Mouse (Mus musculus) embryonic facial prominence, embryonic 14.5 days (tissue): ENCODE results near the gene Card14. TPM values are rescaled to one million over a fixed set of nuclear protein-coding genes. Genes with fewer than 3 reads are reported as not detected.

Experiments used
- ATAC-seq: fragments of 200-750 bp; cut with Nextera tagmentation; 2 replicates; pipeline ENCODE4 v1.8.0; 2017; ENCODE audit warnings: low read depth, moderate number of reproducible peaks, moderate TSS enrichment
- DNase-seq: peaks from one replicate; pipeline ENCODE4 v3.0.0-alpha.2; 2015; ENCODE audit warnings: low spot score
- H3K27ac ChIP-seq: fragments of 300-500 bp; sonication (generic); replicated peaks from 2 replicates; pipeline ENCODE4 v1.5.1; 2014; ENCODE audit warnings: low read depth, mild to moderate bottlenecking, low read length, moderate library complexity
- H3K27me3 ChIP-seq: fragments of 300-500 bp; sonication (generic); replicated peaks from 2 replicates; pipeline ENCODE4 v1.6.1; 2014; ENCODE audit warnings: low read length; ENCODE audit not compliant: control insufficient read depth, insufficient read depth
- H3K36me3 ChIP-seq: fragments of 300-500 bp; sonication (generic); 2 replicates; pipeline ENCODE4 v1.6.1; 2014; ENCODE audit warnings: low read length, mixed read lengths; ENCODE audit not compliant: control insufficient read depth, insufficient read depth
- H3K4me1 ChIP-seq: fragments of 300-500 bp; sonication (generic); 2 replicates; pipeline ENCODE4 v1.6.1; 2014; ENCODE audit warnings: antibody characterized with exemption, low read length; ENCODE audit not compliant: control insufficient read depth, insufficient read depth
- H3K4me2 ChIP-seq: fragments of 300-500 bp; sonication (generic); 2 replicates; pipeline ENCODE4 v1.6.1; 2014; ENCODE audit warnings: low read depth, mild to moderate bottlenecking, low read length, moderate library complexity, mixed read lengths
- H3K4me3 ChIP-seq: fragments of 300-500 bp; sonication (generic); 2 replicates; pipeline ENCODE4 v1.5.1; 2014; ENCODE audit warnings: low read depth, mild to moderate bottlenecking, low read length
- H3K9ac ChIP-seq: fragments of 300-500 bp; sonication (generic); 2 replicates; pipeline ENCODE4 v1.6.1; 2014; ENCODE audit warnings: low read depth, mild to moderate bottlenecking, low read length, moderate library complexity, mixed read lengths
- H3K9me3 ChIP-seq: fragments of 300-500 bp; sonication (generic); 2 replicates; pipeline ENCODE4 v1.6.1; 2016; ENCODE audit warnings: low read length; ENCODE audit not compliant: control insufficient read depth
- WGBS: fragments of 180-500 bp; shearing (Covaris S2); extraction: QIAGEN DNeasy Blood & Tissue Kit; methylation state at CpG from one replicate; pipeline ENCODE4 v1.1.7; 2014; 5-methylcytosine and 5-hydroxymethylcytosine counted together
- microRNA counts: library from miRNA; unstranded; fragments of <30 nt; microRNA quantifications from one replicate; lab custom pipeline; 2017
- microRNA-seq: library from miRNA; unstranded; fragments of <30 nt; microRNA quantifications from one replicate; pipeline ENCODE4, GENCODE M21; 2016; ENCODE audit warnings: borderline number of aligned reads
- polyA plus RNA-seq: library from polyadenylated mRNA; unstranded; fragments of >200 nt; fragmentation: Nextera tagmentation; extraction: Ambion mirVana; gene quantifications from 2 replicates; pipeline ENCODE4 v1.2.1, GENCODE M21; 2014

Gene Card14
- polyA plus RNA-seq, 1 experiment from 2014 or later = 1.4 TPM

GRCm38 (mm10) chr11:119392001-119392614 lies 84.5 kb downstream of the Card14 start:
- Histone ChIP-seq H3K4me3 (peak overlapping the region; percentile 54; the same call in 1 of the 2 replicates), H3K27me3 (peaks cover 67% of the 10 kb centered on the region), H3K4me1 (peaks cover 10% of the 10 kb centered on the region), H3K27ac (no peak overlapping the region), H3K9me3 (no peaks in the 10 kb centered on the region), H3K9ac (no peak overlapping the region), H3K36me3 (no peaks in the 10 kb centered on the region), H3K4me2 (peak overlapping the region; percentile 84)
- peak; percentile 22 for DNase-seq
- 8% methylated on average over 12 of the region's 12 CpGs for WGBS
- ATAC-seq = no peak

GRCm38 (mm10) chr11:119392800-119393482 lies 85.4 kb downstream of the Card14 start, which contains the start of gene Rnf213:
TSS of gene Rnf213 (plus strand) at chr11:119393100.
- ATAC-seq = peak; percentile 56
- Histone ChIP-seq H3K4me3 (peak within 1 kb of the TSS; percentile 54), H3K27ac (no peak within 1 kb of the TSS), H3K4me1 (peaks cover 10% of the 10 kb centered on the region), H3K27me3 (peaks cover 64% of the 10 kb centered on the region), H3K4me2 (peak within 1 kb of the TSS; percentile 84), H3K36me3 (no peaks in the 10 kb centered on the region), H3K9me3 (no peaks in the 10 kb centered on the region), H3K9ac (peak within 1 kb of the TSS; percentile 56)
- DNase-seq = peak; percentile 59
- 1% methylated on average over 19 of the region's 19 CpGs for WGBS

- peak overlapping the region; percentile 84 for H3K4me2 ChIP-seq
- DNase-seq = no peak
- H3K9ac ChIP-seq = peak overlapping the region; percentile 56
- H3K9me3 ChIP-seq = no peaks in the 10 kb centered on the region
- H3K36me3 ChIP-seq = no peaks in the 10 kb centered on the region
- H3K4me3 ChIP-seq = peak overlapping the region; percentile 54
- no peak overlapping the region for H3K27ac ChIP-seq
- WGBS = 26% methylated on average over 7 of the region's 7 CpGs
- no peak for ATAC-seq
- peaks cover 10% of the 10 kb centered on the region for H3K4me1 ChIP-seq
- H3K27me3 ChIP-seq = peaks cover 64% of the 10 kb centered on the region
These were observed 85.9 kb downstream of the Card14 start for GRCm38 (mm10) chr11:119393483-119393804.

- no peak for ATAC-seq
- Histone ChIP-seq H3K4me1 (peaks cover 10% of the 10 kb centered on the region), H3K9ac (no peak overlapping the region), H3K27ac (no peak overlapping the region), H3K4me3 (no peak overlapping the region), H3K27me3 (peaks cover 64% of the 10 kb centered on the region), H3K9me3 (no peaks in the 10 kb centered on the region), H3K36me3 (no peaks in the 10 kb centered on the region), H3K4me2 (no peak overlapping the region)
- 49% methylated on average over 6 of the region's 6 CpGs for WGBS
- DNase-seq = no peak
These were observed 86.6 kb downstream of the Card14 start for GRCm38 (mm10) chr11:119394210-119394609.

MicroRNAs within 50 kb of the gene (microRNA counts, 519-probe panel; counts per million panel counts)
- microRNA mmu-miR-1932 (lab: Ali Mortazavi, UCI) = 19.3 counts per million

Small RNAs within 50 kb of the gene (microRNA-seq; reads per million reads assigned to microRNA genes)
- not detected for gene Mir1932

Other genes starting within 250 kb of the Card14 start
- 11.0 and 13.5 TPM in 2 replicates for gene Cbx4, start 221.5 kb upstream of the Card14 start, polyA plus RNA-seq
- 11.7 and 13.2 TPM in 2 replicates for gene Tbc1d16, start 79.3 kb upstream of the Card14 start, polyA plus RNA-seq
- gene Ccdc40, start 79.2 kb upstream of the Card14 start, polyA plus RNA-seq = 3.2 and 7.6 TPM in 2 replicates
- gene Gaa, start 39.9 kb upstream of the Card14 start, polyA plus RNA-seq = 82.0 and 89.4 TPM in 2 replicates
- 298 and 322 TPM in 2 replicates for gene Eif4a3, start 7.7 kb upstream of the Card14 start, polyA plus RNA-seq
- gene Sgsh, start 47.8 kb downstream of the Card14 start, polyA plus RNA-seq = 7.2 and 7.3 TPM in 2 replicates
- 7.8 and 8.4 TPM in 2 replicates for gene Slc26a11, start 47.8 kb downstream of the Card14 start, polyA plus RNA-seq
- 5.0 and 5.3 TPM in 2 replicates for gene Rnf213, start 85.3 kb downstream of the Card14 start, polyA plus RNA-seq
- 10.9 and 15.1 TPM in 2 replicates for gene Endov, start 183.6 kb downstream of the Card14 start, polyA plus RNA-seq
- 1.9 and 2.6 TPM in 2 replicates for gene Nptx1, start 240.0 kb downstream of the Card14 start, polyA plus RNA-seq